Mouse (Mus musculus): ENCODE measurements around the gene Ces1a.
A peak's percentile ranks its signal among the peaks of the same experiment; 100 is the strongest.

Ces1a gene

DNA sequence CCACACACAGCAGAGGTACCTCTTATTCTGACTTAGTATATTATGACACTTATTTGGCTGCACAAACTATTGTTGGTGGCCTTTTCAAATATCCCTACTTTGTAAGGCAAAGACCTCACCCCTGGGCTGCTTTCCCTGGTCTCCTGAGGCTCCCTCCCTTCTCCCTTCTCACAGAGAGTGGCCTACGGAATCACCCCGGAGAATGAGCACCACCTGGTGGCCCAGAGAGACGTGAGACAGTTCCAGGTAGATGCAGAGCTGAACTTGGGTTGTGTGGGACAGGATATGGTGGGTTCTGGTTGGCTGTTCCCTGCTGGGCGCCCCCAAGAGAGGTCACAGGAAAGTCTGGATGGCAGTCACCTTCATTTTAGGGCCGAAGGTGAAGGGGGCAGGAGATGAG, 51.2 kb downstream of the Ces1a start:
- peak; percentile 95 for ATAC-seq (ENCODE audit: low TSS enrichment)

DNA sequence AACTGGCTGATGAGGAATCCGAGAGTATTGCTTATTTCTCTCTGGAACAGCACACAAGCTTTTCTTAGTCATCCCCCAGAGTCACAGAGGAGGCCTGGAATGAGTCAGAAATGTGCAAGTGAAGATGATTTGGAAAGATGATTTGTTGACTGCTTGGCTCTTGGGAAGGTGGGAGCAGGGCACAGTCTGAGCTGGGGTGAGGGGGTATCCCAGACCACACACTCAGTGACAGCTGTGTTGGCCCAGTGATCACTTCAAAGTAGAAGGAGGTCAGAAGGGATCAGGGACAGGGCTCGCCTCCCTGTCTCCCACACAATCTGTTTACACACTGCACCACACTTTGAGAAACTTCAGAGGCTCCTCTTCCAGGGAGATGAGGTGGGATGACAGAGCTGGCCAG, 63.6 kb downstream of the Ces1a start:
- peak; percentile 85 for ATAC-seq (ENCODE audit: low TSS enrichment)

DNA sequence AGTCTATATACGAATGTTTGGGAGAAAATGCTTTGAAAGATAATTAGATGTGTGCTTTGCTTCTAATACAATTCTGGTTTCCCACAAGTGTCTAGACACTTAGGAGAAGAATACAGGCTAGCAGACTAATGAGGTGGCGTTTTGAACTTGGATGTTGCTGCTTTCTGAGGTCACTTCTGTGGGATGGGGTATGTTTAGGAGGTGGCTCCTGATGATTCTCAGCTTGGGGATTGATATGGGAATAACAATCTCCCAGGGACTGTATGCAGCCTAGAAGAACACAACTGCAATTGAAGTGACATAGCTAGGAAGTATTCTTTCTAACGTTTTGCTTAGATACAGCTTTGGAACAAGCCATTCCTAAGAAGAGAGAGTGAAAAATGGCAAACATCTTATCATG, 65.5 kb downstream of the Ces1a start:
- no peak for ATAC-seq (ENCODE audit: low TSS enrichment)

DNA sequence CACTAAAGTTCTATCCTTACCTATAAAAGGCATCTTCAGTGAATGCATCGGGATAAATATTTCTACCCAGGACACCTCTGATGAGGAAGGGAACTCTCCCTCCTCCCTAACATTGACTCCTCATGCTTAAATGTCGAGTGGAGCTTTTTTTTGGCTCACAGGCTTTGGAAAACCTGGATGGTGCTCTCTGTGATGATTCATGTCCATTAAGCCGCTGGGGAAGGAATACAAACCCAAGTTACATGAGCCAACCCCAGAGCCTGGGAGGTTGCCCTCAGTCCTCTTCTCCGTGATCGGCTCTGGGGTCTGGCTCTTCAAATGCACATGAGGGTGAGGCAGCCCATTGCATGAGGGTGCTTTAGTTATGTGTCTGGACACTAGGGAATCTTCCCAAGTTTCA, 71.3 kb downstream of the Ces1a start:
- ATAC-seq (ENCODE audit: low TSS enrichment): no peak

DNA sequence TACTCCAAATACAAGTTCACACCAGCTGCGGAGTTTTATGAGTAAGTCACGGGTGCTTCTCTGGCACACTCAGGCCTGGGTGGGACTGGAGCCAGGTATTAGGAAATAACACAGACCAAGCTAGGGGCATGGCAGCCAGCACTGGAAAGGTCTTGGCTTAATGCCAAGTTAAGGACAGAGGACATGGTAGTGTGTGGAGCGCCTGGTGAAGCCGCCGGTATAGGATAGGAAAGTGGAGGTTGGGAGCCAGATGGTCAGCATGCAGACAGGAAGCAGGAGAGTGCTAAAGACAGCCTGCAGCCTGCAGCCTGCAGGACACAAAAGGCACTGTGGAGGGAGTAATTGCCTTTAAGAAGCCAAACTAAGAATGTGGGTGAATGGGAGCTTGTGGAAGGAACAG, 75.0 kb downstream of the Ces1a start:
- peak; percentile 87 for ATAC-seq (ENCODE audit: low TSS enrichment)
